Mouse (Mus musculus): ENCODE results near the gene Nuak2. TPM values are rescaled to one million over a fixed set of nuclear protein-coding genes. Genes with fewer than 3 reads are reported as not detected.

Gene Nuak2
- polyA plus RNA-seq, 1 experiment: 23.7 TPM

DNA sequence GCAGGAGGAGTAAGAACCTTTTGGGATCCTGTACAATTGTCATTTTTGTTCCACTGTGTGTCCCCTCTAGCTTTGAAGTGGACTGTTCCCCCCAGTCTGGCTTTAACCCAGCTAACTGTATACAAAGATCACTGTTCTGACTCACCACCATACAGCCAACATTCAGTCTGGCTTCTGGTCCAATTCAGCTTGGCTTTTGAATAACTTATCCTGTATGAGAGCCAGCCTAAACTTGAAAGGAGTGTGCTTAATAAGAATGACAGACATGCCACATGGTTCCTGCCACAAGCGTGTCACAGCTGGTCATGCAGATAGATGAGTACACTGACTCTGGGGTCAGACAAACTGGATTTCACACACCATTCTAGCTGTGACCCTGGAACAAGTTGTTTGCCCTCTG, 29.2 kb upstream of the Nuak2 start:
- TF ChIP-seq CTCF (IDR thresholded peaks at IDR 0.05; ENCODE audit: borderline replicate concordance, extremely low read depth, insufficient read depth, insufficient read length) (no peak), POLR2A (IDR thresholded peaks at IDR 0.05; ENCODE audit: borderline replicate concordance, extremely low read depth, insufficient read depth, insufficient read length, poor library complexity, severe bottlenecking) (no peak)
- DNase-seq (ENCODE audit: low read depth): peak; percentile 44

GRCm38 (mm10) chr1:132287445-132287844, 28.5 kb upstream of the Nuak2 start:
- DNase-seq (ENCODE audit: low read depth): peak; percentile 36
- no peak for TF ChIP-seq POLR2A (IDR thresholded peaks at IDR 0.05; ENCODE audit: borderline replicate concordance, extremely low read depth, insufficient read depth, insufficient read length, poor library complexity, severe bottlenecking)
- no peak for TF ChIP-seq CTCF (IDR thresholded peaks at IDR 0.05; ENCODE audit: borderline replicate concordance, extremely low read depth, insufficient read depth, insufficient read length)

- TF ChIP-seq CTCF (IDR thresholded peaks at IDR 0.05; ENCODE audit: borderline replicate concordance, extremely low read depth, insufficient read depth, insufficient read length) (peak; percentile 44; the same call in 1 of the 2 replicates), POLR2A (IDR thresholded peaks at IDR 0.05; ENCODE audit: borderline replicate concordance, extremely low read depth, insufficient read depth, insufficient read length, poor library complexity, severe bottlenecking) (no peak)
These were observed 27.9 kb upstream of the Nuak2 start for GRCm38 (mm10) chr1:132287991-132288451.

DNA sequence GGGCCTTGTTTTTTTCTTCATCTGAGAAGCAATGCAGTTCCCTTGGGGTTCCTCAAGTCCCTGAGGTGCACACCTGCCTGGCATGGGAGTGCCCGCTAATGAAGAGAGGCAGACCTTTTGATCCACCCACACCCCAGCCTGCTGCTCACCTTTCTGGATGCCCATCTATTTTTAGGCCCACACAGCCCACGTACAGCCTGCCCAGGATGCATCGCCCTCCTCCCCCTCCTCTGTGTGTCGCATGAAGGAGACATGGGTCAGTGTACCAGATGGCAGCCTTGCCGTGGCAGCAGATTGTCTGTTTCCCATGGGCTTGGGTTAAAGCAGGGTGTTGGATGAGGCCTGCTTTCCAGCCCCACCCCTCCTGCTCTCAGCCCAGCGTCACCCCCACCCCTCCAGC, 26.0 kb upstream of the Nuak2 start:
- TF ChIP-seq POLR2A (IDR thresholded peaks at IDR 0.05; ENCODE audit: borderline replicate concordance, extremely low read depth, insufficient read depth, insufficient read length, poor library complexity, severe bottlenecking) (no peak), CTCF (IDR thresholded peaks at IDR 0.05; ENCODE audit: borderline replicate concordance, extremely low read depth, insufficient read depth, insufficient read length) (no peak)
- DNase-seq (ENCODE audit: low read depth): peak; percentile 76

More at GRCm38 (mm10) chr1:132287991-132288451, 27.9 kb upstream of the Nuak2 start:
- DNase-seq (ENCODE audit: low read depth): peak; percentile 89

GRCm38 (mm10) chr1:132290921-132291675, 24.8 kb upstream of the Nuak2 start:
- DNase-seq (ENCODE audit: low read depth): peak; percentile 91
- TF ChIP-seq CTCF (IDR thresholded peaks at IDR 0.05; ENCODE audit: borderline replicate concordance, extremely low read depth, insufficient read depth, insufficient read length) (no peak; the same call in 1 of the 2 replicates), POLR2A (IDR thresholded peaks at IDR 0.05; ENCODE audit: borderline replicate concordance, extremely low read depth, insufficient read depth, insufficient read length, poor library complexity, severe bottlenecking) (no peak)

- DNase-seq (ENCODE audit: low read depth): no peak
- no peak for TF ChIP-seq CTCF (IDR thresholded peaks at IDR 0.05; ENCODE audit: borderline replicate concordance, extremely low read depth, insufficient read depth, insufficient read length)
- no peak for TF ChIP-seq POLR2A (IDR thresholded peaks at IDR 0.05; ENCODE audit: borderline replicate concordance, extremely low read depth, insufficient read depth, insufficient read length, poor library complexity, severe bottlenecking)
These were observed 24.2 kb upstream of the Nuak2 start for GRCm38 (mm10) chr1:132291706-132292105.

DNA sequence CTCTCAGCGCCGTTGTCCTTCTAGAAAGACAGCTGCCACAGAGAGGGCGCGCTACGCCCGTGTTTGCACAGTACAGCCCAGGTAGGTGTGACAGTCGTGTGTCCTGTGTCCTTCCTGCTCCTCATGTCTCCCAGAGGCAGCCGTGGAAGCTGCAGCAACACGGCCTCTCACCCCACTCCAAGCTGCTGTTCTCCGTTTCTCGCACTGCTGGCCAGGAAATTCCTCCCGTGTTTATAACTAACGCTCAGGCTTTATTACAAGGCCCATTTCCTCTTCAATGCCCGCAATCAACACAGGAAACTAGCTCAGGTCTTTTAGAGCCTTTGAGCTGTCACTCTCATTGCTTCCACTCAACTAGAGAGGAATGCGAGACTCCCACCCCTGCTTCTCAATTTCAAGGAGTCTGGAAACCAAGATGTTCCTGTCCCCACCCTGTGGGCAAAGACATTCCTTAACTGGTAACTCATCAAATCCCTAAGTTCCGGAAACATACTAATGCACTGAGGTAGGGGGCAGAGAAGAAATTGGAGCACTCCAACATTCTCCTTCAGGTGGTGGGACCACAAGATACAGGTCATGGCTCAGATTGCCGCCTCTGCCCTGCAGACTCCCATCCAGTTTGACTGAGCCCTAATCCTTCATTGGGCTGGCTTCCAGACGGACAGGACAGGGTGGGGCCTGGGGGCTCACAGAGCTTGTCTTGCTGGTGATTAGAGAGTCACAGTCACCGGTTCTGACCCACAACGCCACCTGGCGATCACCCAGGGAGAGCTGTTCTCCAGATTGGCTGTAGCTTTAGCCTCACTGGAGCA, 23.4 kb upstream of the Nuak2 start:
- peak; percentile 88 for DNase-seq (ENCODE audit: low read depth)
- TF ChIP-seq POLR2A (IDR thresholded peaks at IDR 0.05; ENCODE audit: borderline replicate concordance, extremely low read depth, insufficient read depth, insufficient read length, poor library complexity, severe bottlenecking): no peak
- TF ChIP-seq CTCF (IDR thresholded peaks at IDR 0.05; ENCODE audit: borderline replicate concordance, extremely low read depth, insufficient read depth, insufficient read length): peak; percentile 29; the same call in 1 of the 2 replicates

GRCm38 (mm10) chr1:132295506-132295905, 20.4 kb upstream of the Nuak2 start:
- TF ChIP-seq CTCF (IDR thresholded peaks at IDR 0.05; ENCODE audit: borderline replicate concordance, extremely low read depth, insufficient read depth, insufficient read length): no peak
- no peak for TF ChIP-seq POLR2A (IDR thresholded peaks at IDR 0.05; ENCODE audit: borderline replicate concordance, extremely low read depth, insufficient read depth, insufficient read length, poor library complexity, severe bottlenecking)
- peak; percentile 77 for DNase-seq (ENCODE audit: low read depth)

GRCm38 (mm10) chr1:132296051-132296450, 19.9 kb upstream of the Nuak2 start:
- peak; percentile 81 for DNase-seq (ENCODE audit: low read depth)
- TF ChIP-seq POLR2A (IDR thresholded peaks at IDR 0.05; ENCODE audit: borderline replicate concordance, extremely low read depth, insufficient read depth, insufficient read length, poor library complexity, severe bottlenecking): no peak
- no peak for TF ChIP-seq CTCF (IDR thresholded peaks at IDR 0.05; ENCODE audit: borderline replicate concordance, extremely low read depth, insufficient read depth, insufficient read length)

- peak; percentile 86 for DNase-seq (ENCODE audit: low read depth)
- TF ChIP-seq CTCF (IDR thresholded peaks at IDR 0.05; ENCODE audit: borderline replicate concordance, extremely low read depth, insufficient read depth, insufficient read length) (no peak), POLR2A (IDR thresholded peaks at IDR 0.05; ENCODE audit: borderline replicate concordance, extremely low read depth, insufficient read depth, insufficient read length, poor library complexity, severe bottlenecking) (0 out of 2 replicates have a peak, but pooled peaks have one; percentile 7)
These were observed 17.5 kb upstream of the Nuak2 start, which contains the start of gene Klhdc8a for GRCm38 (mm10) chr1:132298425-132298800. Klhdc8a (plus strand) TSS chr1:132298626.

DNA sequence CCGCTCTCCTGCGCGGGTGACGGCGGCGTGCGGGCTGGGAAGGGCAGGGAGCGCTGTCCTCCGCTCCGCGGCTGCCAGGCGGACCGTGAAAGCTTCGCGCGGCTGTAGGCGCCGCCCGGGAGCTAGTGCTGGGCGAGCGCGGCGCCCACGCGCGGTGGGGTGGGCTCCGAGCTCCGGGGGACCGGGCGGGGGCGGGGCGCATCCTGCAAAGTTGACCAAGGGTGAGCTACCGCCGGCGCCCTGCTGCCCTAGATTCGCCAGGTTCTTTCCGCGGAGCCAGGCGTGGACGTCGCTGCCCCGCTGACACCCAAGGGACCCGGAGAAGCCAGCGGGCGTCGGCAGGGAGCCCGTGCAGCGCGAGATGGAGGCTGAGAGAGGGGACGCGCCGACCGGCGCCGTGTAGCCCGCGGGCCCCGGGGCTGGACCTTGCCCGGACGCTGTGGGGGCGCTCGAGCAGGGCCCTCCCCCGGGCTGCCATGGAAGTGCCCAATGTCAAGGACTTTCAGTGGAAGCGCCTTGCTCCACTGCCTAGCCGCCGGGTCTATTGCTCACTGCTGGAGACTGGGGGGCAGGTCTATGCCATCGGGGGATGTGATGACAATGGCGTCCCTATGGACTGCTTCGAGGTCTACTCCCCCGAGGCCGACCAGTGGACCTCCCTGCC, 17.0 kb upstream of the Nuak2 start:
- no peak for TF ChIP-seq CTCF (IDR thresholded peaks at IDR 0.05; ENCODE audit: borderline replicate concordance, extremely low read depth, insufficient read depth, insufficient read length)
- TF ChIP-seq POLR2A (IDR thresholded peaks at IDR 0.05; ENCODE audit: borderline replicate concordance, extremely low read depth, insufficient read depth, insufficient read length, poor library complexity, severe bottlenecking): no peak
- DNase-seq (ENCODE audit: low read depth): no peak

Data from brain, embryonic 14.5 days (tissue).